Mouse (Mus musculus): ENCODE data around the gene Mthfd2l. TPM values are rescaled to one million over a fixed set of nuclear protein-coding genes. Genes with fewer than 3 reads are reported as not detected.

Gene Mthfd2l
- polyA plus RNA-seq, 1 experiment from 2014 or later: 11.4 TPM

- H3K27ac ChIP-seq: no peak overlapping the region
- H3K4me2 ChIP-seq: no peak overlapping the region
- H3K36me3 ChIP-seq: no peaks in the 10 kb centered on the region
- 57% methylated on average over 7 of the region's 7 CpGs for WGBS (ENCODE audit: insufficient replicate concordance)
- no peak overlapping the region for H3K9ac ChIP-seq
- no peaks in the 10 kb centered on the region for H3K9me3 ChIP-seq (replicated peaks)
- no peak for ATAC-seq
- no peaks in the 10 kb centered on the region for H3K4me1 ChIP-seq
- peaks cover 19% of the 10 kb centered on the region for H3K27me3 ChIP-seq (replicated peaks)
- H3K4me3 ChIP-seq: no peak overlapping the region
These were observed 30.2 kb upstream of the Mthfd2l start for GRCm38 (mm10) chr5:90900688-90901087.

GRCm38 (mm10) chr5:90902380-90903260 lies 28.3 kb upstream of the Mthfd2l start:
- Histone ChIP-seq H3K4me2 (peak overlapping the region; percentile 48), H3K4me1 (no peaks in the 10 kb centered on the region), H3K27ac (no peak overlapping the region), H3K36me3 (no peaks in the 10 kb centered on the region), H3K9ac (no peak overlapping the region), H3K27me3 (replicated peaks) (peaks cover 28% of the 10 kb centered on the region), H3K4me3 (no peak overlapping the region), H3K9me3 (replicated peaks) (no peaks in the 10 kb centered on the region)
- ATAC-seq: no peak
- 5% methylated on average over 10 of the region's 10 CpGs for WGBS (ENCODE audit: insufficient replicate concordance)

- Histone ChIP-seq H3K4me2 (peak within 1 kb of the TSS; percentile 48), H3K27me3 (replicated peaks) (peaks cover 28% of the 10 kb centered on the region), H3K4me1 (no peaks in the 10 kb centered on the region), H3K9me3 (replicated peaks) (no peaks in the 10 kb centered on the region), H3K36me3 (no peaks in the 10 kb centered on the region), H3K9ac (no peak within 1 kb of the TSS), H3K4me3 (no peak within 1 kb of the TSS), H3K27ac (no peak within 1 kb of the TSS)
- ATAC-seq: 0 out of 2 replicates have a peak, but pooled peaks have one; percentile 18
- 14% methylated on average over 22 of the region's 22 CpGs for WGBS (ENCODE audit: insufficient replicate concordance)
These were observed 27.4 kb upstream of the Mthfd2l start, which contains the start of gene Cxcl2 for GRCm38 (mm10) chr5:90903339-90904020. Gene Cxcl2 (plus strand): TSS chr5:90903871.

GRCm38 (mm10) chr5:90908983-90909382 lies 21.9 kb upstream of the Mthfd2l start:
- H3K9ac ChIP-seq: no peak overlapping the region
- H3K4me3 ChIP-seq: no peak overlapping the region
- H3K4me2 ChIP-seq: no peak overlapping the region
- no peaks in the 10 kb centered on the region for H3K4me1 ChIP-seq
- no peaks in the 10 kb centered on the region for H3K36me3 ChIP-seq
- no peak overlapping the region for H3K27ac ChIP-seq
- peaks cover 21% of the 10 kb centered on the region for H3K27me3 ChIP-seq (replicated peaks)
- WGBS (ENCODE audit: insufficient replicate concordance): 1% methylated on average over 2 of the region's 2 CpGs
- H3K9me3 ChIP-seq (replicated peaks): no peaks in the 10 kb centered on the region
- no peak for ATAC-seq

- Histone ChIP-seq H3K9ac (no peak overlapping the region), H3K27ac (no peak overlapping the region), H3K4me1 (no peaks in the 10 kb centered on the region), H3K4me2 (no peak overlapping the region), H3K36me3 (no peaks in the 10 kb centered on the region), H3K27me3 (replicated peaks) (no peaks in the 10 kb centered on the region), H3K9me3 (replicated peaks) (no peaks in the 10 kb centered on the region), H3K4me3 (no peak overlapping the region)
- no peak for ATAC-seq
- WGBS (ENCODE audit: insufficient replicate concordance): 69% methylated on average over 2 of the region's 2 CpGs
These were observed 11.4 kb upstream of the Mthfd2l start for GRCm38 (mm10) chr5:90919495-90919894.

- no peaks in the 10 kb centered on the region for H3K4me1 ChIP-seq
- H3K4me2 ChIP-seq: no peak overlapping the region
- H3K27ac ChIP-seq: no peak overlapping the region
- no peak overlapping the region for H3K9ac ChIP-seq
- H3K4me3 ChIP-seq: no peak overlapping the region
- no peaks in the 10 kb centered on the region for H3K9me3 ChIP-seq (replicated peaks)
- no peaks in the 10 kb centered on the region for H3K36me3 ChIP-seq
- WGBS (ENCODE audit: insufficient replicate concordance): 78% methylated on average over 4 of the region's 4 CpGs
- H3K27me3 ChIP-seq (replicated peaks): no peaks in the 10 kb centered on the region
- ATAC-seq: no peak
These were observed 8.0 kb upstream of the Mthfd2l start for GRCm38 (mm10) chr5:90922958-90923357.

GRCm38 (mm10) chr5:90930546-90930945 lies 371 bp upstream of the Mthfd2l start:
- H3K36me3 ChIP-seq: peaks cover 6% of the 10 kb centered on the region; the same call in 1 of the 2 replicates
- H3K4me3 ChIP-seq: peak overlapping the region; percentile 77
- peaks cover 17% of the 10 kb centered on the region for H3K4me1 ChIP-seq
- 0 out of 2 replicates have a peak, but pooled peaks have one; percentile 27 for ATAC-seq
- 62% methylated on average over 2 of the region's 2 CpGs for WGBS (ENCODE audit: insufficient replicate concordance)
- peak overlapping the region; percentile 82 for H3K4me2 ChIP-seq
- H3K9ac ChIP-seq: peak overlapping the region; percentile 85
- no peaks in the 10 kb centered on the region for H3K27me3 ChIP-seq (replicated peaks)
- H3K27ac ChIP-seq: peak overlapping the region; percentile 86; the same call in 1 of the 2 replicates
- H3K9me3 ChIP-seq (replicated peaks): no peaks in the 10 kb centered on the region

- no peaks in the 10 kb centered on the region for H3K9me3 ChIP-seq (replicated peaks)
- 25% methylated on average over 6 of the region's 6 CpGs for WGBS (ENCODE audit: insufficient replicate concordance)
These were observed 994 bp downstream of the Mthfd2l start for GRCm38 (mm10) chr5:90931911-90932310.

GRCm38 (mm10) chr5:90936706-90937105 lies 5.8 kb downstream of the Mthfd2l start:
- H3K9me3 ChIP-seq (replicated peaks): no peaks in the 10 kb centered on the region
- H3K4me1 ChIP-seq: peaks cover 7% of the 10 kb centered on the region
- H3K4me2 ChIP-seq: no peak overlapping the region
- WGBS (ENCODE audit: insufficient replicate concordance): 67% methylated on average over 2 of the region's 2 CpGs
- ATAC-seq: no peak
- H3K9ac ChIP-seq: no peak overlapping the region
- no peak overlapping the region for H3K4me3 ChIP-seq
- no peak overlapping the region for H3K27ac ChIP-seq
- no peaks in the 10 kb centered on the region for H3K27me3 ChIP-seq (replicated peaks)
- H3K36me3 ChIP-seq: peaks cover 6% of the 10 kb centered on the region; the same call in 1 of the 2 replicates

More at GRCm38 (mm10) chr5:90931911-90932310, 994 bp downstream of the Mthfd2l start:
- Histone ChIP-seq H3K4me1 (peaks cover 17% of the 10 kb centered on the region), H3K27ac (peak overlapping the region; percentile 86), H3K27me3 (replicated peaks) (no peaks in the 10 kb centered on the region), H3K4me2 (peak overlapping the region; percentile 82), H3K9ac (peak overlapping the region; percentile 85), H3K36me3 (peaks cover 6% of the 10 kb centered on the region; the same call in 1 of the 2 replicates), H3K4me3 (peak overlapping the region; percentile 77)
- no peak; the same call in 1 of the 2 replicates for ATAC-seq

GRCm38 (mm10) chr5:90945453-90945852 lies 14.5 kb downstream of the Mthfd2l start:
- no peaks in the 10 kb centered on the region for H3K36me3 ChIP-seq
- peak; percentile 67 for ATAC-seq
- H3K27me3 ChIP-seq (replicated peaks): no peaks in the 10 kb centered on the region
- peaks cover 33% of the 10 kb centered on the region for H3K4me1 ChIP-seq
- H3K4me2 ChIP-seq: peak overlapping the region; percentile 40
- H3K4me3 ChIP-seq: no peak overlapping the region; the same call in 1 of the 2 replicates
- no peaks in the 10 kb centered on the region for H3K9me3 ChIP-seq (replicated peaks)
- H3K9ac ChIP-seq: no peak overlapping the region
- 50% methylated on average over 2 of the region's 2 CpGs for WGBS (ENCODE audit: insufficient replicate concordance)
- H3K27ac ChIP-seq: no peak overlapping the region

- ATAC-seq: peak; percentile 52; the same call in 1 of the 2 replicates
- H3K4me2 ChIP-seq: peak overlapping the region; percentile 31; the same call in 1 of the 2 replicates
These were observed 18.6 kb downstream of the Mthfd2l start for GRCm38 (mm10) chr5:90949499-90949898.

GRCm38 (mm10) chr5:90951475-90951874 lies 20.6 kb downstream of the Mthfd2l start:
- Histone ChIP-seq H3K9ac (no peak overlapping the region), H3K4me1 (peaks cover 17% of the 10 kb centered on the region), H3K4me3 (no peak overlapping the region), H3K27ac (no peak overlapping the region), H3K9me3 (replicated peaks) (no peaks in the 10 kb centered on the region), H3K4me2 (no peak overlapping the region), H3K36me3 (no peaks in the 10 kb centered on the region), H3K27me3 (replicated peaks) (no peaks in the 10 kb centered on the region)
- WGBS (ENCODE audit: insufficient replicate concordance): 39% methylated on average over 2 of the region's 2 CpGs
- ATAC-seq: no peak

More at GRCm38 (mm10) chr5:90949499-90949898, 18.6 kb downstream of the Mthfd2l start:
- Histone ChIP-seq H3K9ac (no peak overlapping the region), H3K27ac (no peak overlapping the region), H3K36me3 (no peaks in the 10 kb centered on the region), H3K4me3 (no peak overlapping the region; the same call in 1 of the 2 replicates), H3K9me3 (replicated peaks) (no peaks in the 10 kb centered on the region), H3K27me3 (replicated peaks) (no peaks in the 10 kb centered on the region), H3K4me1 (peaks cover 33% of the 10 kb centered on the region)
- 31% methylated on average over 15 of the region's 15 CpGs for WGBS (ENCODE audit: insufficient replicate concordance)
